Mouse (Mus musculus): Measurements from ENCODE around the gene Lhx9.

Lhx9 gene

DNA sequence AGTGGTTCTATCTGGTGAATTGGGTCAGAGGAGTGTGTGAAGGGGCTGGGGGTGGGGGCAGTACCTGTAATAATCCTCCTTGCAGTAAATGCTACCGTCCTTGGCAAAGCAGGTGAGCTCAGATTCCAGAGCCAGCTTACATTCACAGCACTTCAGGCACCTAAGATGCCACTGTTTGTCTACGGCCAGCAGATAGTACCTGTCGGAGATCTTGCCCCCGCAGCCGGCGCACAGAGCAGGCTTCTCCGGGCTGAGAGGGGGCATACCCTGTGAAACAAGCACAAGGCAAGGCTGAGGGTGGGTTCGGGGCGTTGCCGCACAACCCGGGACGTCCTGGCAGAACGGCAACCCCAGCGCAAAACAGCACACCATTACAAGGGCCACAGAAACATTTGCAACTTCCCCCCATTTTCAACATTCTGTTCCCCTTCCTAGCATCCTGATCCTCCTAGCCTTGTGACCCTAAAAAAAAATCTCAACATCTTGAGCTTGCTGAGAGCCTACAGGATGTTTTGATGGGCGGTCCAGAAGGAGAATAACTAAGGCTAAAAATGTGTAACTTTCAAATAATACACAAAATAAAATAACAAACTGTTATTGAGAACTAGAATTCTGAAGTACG lies 8.5 kb downstream of the Lhx9 start:
- no peak for DNase-seq (ENCODE audit: low spot score)

GRCm38 (mm10) chr1:138839291-138839690 lies 9.1 kb downstream of the Lhx9 start:
- no peak for DNase-seq (ENCODE audit: low spot score)

- DNase-seq (ENCODE audit: low spot score) = no peak
Observed at GRCm38 (mm10) chr1:138837786-138838743, 10.3 kb downstream of the Lhx9 start.

- no peak for DNase-seq (ENCODE audit: low spot score)
Observed at GRCm38 (mm10) chr1:138835355-138835900, 12.9 kb downstream of the Lhx9 start.

DNA sequence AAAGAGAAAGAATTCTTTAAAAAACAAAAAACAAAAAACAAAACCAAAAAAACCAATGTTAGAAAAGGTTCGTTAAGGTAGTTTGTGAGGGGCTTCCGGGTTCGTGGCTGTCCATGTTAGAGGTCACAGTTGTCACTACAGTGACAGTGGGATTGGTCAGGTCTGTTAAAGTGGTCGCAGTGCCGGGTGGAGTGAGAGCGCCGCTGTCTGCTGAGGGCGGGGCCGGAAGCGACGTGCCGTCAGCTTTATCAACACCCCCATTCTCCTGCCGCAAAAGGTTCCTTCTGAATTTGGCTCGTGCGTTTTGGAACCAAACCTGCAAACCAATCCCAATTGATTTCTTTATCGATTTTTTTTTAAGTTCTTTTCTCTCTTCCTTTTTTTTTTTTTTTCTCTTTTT lies 17.1 kb downstream of the Lhx9 start:
- no peak for DNase-seq (ENCODE audit: low spot score)

DNA sequence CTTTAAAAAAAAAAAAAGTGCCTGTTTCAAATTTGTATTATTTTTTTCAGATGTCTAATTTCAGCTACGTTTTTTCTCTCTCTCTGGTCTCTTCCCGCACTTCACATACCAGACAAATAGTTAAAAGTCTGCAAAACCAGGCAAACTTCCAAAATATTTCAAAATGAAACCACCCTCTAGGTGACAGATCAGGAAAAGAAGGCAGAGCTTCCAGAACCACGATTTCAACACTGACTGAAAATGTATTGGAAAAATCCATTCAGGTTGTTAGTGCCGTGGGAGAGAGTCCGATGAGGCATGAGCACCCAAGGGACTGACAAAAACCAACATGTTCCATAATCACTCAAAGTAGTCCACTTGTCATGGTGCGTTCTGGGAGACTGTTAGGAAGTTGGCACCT lies 21.5 kb downstream of the Lhx9 start:
- no peak for DNase-seq (ENCODE audit: low spot score)

DNA sequence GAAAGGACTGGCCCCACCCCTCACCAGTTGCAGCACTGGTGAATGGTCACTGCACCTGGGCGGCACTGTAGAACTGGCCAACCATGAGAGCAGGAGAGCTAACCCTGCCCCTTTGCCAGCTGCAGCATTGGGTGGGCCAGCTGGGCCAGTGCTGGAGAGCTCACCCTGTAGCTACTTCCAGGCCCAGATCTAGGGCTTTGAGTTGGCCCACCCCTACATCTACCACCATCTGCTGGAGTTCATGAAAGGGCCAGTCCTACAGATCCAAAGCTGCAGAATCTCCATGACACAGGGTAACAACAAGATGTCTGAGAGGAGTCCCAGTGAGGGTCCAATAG lies 25.4 kb downstream of the Lhx9 start:
- DNase-seq (ENCODE audit: low spot score) = no peak

- DNase-seq (ENCODE audit: low spot score) = no peak
Observed at GRCm38 (mm10) chr1:138822255-138822984, 26.0 kb downstream of the Lhx9 start.

DNA sequence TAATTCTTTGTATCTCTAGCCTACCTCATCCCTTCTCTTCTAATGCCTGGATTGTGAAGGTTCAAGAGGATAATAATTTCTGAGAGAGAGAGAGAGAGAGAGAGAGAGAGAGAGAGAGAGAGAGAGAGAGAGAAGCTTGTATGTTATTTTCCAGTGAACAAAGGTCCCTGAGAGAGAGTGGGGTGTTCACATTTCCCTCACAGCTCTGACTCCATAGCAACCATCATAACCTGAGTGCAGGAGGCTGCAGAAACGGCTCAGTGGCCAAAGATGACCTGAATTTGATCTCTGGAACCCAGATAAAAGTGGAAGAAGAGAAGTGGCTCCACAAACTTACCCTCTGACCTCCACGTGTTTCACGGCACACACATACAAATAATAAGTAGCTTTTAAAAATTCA lies 46.6 kb downstream of the Lhx9 start:
- DNase-seq (ENCODE audit: low spot score) = no peak

- DNase-seq (ENCODE audit: low spot score) = no peak
Observed at GRCm38 (mm10) chr1:138801296-138801695, 47.1 kb downstream of the Lhx9 start.

DNA sequence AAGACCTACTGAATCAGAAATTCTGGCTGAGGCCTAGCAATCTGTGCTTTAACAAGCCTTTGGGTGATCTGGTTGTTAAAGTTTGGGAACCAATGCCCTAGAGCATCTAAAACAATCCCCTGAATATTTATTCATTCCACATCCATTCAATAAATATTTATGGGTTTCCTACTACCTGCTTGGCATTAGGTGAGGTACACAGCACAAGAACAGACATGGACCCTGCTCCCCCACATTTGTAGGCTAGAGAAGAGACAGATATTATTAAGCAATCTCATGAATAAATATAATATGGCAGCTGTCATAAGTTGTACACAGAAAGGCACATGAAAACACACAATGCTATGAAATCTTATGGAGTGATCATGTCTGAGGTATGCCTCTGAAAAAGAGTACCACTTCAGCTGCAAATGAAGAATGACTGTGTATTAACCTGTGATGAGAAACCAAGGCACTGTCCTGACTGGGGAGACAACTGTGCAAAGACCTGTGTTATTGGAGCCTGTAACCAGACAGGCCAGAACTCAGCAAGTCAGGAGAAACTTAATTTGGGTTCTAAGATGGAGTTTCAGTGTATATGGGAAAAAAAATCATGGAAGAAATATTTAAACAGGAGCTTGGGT lies 48.6 kb downstream of the Lhx9 start:
- DNase-seq (ENCODE audit: low spot score) = no peak

GRCm38 (mm10) chr1:138798110-138798509 lies 50.3 kb downstream of the Lhx9 start:
- DNase-seq (ENCODE audit: low spot score) = no peak

DNA sequence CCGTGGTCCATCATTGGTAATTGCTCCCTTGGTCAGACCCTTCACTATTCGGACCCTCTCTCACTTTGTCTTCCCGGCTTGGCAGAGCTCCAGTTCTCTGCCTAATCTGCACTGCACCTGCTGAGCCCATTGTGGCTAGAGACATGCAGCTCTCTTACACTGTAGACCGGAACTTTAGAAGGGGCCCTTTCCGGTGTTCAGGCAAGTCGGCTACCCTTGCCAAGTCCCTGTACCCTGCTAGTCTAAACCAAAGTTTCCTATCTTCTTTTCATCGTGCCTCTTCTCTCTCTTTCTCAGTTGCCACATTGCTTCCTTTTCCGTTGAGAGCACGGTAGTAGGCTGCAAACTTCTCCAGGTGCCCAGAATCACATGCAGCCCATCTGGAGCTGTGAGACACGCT lies 62.5 kb downstream of the Lhx9 start:
- no peak for DNase-seq (ENCODE audit: low spot score)

GRCm38 (mm10) chr1:138784019-138784418 lies 64.4 kb downstream of the Lhx9 start:
- DNase-seq (ENCODE audit: low spot score) = no peak

Measured in ovary, postnatal 10 days (tissue).